Mouse (Mus musculus) mesoderm, embryonic 11.5 days (tissue): ENCODE measurements at regions not wholly inside any gene's neighbourhood (a gene's known extent, or its start where the extent isn't known, plus 50 kb on each side); places are given as distances from the start of the nearest gene placed in this dataset.
"Not testable (repeated sequence)": the region's sequence is repeated elsewhere in the genome, so short reads cannot be mapped to it uniquely, and the experiment has no call there.

Experiments
- DNase-seq: peaks from one replicate; pipeline ENCODE4 v3.0.0-alpha.2; 2012; ENCODE audit warnings: low read depth, low spot score

DNA sequence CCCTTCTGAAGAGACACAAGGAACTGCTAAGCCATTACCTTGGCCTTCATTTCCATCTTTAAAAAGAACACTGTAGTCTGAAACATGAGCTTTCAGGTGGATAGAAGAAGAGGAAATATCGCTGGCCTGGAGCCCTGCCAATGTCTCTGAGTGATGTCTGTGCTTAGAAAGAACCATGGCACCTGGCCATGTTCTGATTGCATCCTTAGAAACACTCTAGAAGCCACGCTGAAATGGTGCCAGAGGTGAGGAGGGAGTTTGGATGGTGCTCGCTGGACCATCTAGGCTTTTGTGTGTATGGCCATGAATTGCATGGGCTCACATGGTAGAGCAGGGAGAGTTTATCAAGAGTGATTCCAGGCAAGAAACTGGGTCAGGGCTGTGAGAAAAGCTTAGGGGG lies 207.4 kb downstream of the Diras2 start:
- no peak for DNase-seq

- not testable (repeated sequence) for DNase-seq
These were observed 206.7 kb downstream of the Diras2 start for GRCm38 (mm10) chr13:52324378-52324777.

GRCm38 (mm10) chr13:52325647-52326046 lies 205.4 kb downstream of the Diras2 start:
- not testable (repeated sequence) for DNase-seq

- no peak for DNase-seq
These were observed 203.3 kb downstream of the Diras2 start for GRCm38 (mm10) chr13:52327734-52328133.

GRCm38 (mm10) chr13:52328766-52329165 lies 202.3 kb downstream of the Diras2 start:
- DNase-seq, result no peak

GRCm38 (mm10) chr13:52331068-52331467 lies 200.0 kb downstream of the Diras2 start:
- DNase-seq, result no peak

DNA sequence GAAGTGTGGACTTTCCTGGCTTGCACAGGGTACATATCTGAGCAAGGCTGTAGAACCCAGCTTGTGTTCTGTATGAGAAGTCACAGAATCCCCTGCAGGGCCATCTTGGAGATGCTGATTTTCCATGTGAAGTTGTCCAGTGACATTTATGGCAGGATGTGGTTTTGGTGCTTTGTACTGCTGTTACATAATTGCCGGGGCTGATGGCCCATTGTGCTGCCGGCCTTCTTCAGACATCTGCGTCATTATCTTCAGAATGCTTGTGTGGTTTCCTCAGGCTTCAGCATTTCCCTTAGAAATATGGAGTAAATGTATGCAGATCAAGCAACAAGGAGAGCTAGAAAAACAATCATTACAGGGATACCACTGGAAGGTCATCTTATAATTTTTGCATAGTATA lies 196.1 kb downstream of the Diras2 start:
- no peak for DNase-seq

GRCm38 (mm10) chr13:52337936-52338335 lies 193.1 kb downstream of the Diras2 start:
- no peak for DNase-seq

GRCm38 (mm10) chr13:52339156-52339555 lies 191.9 kb downstream of the Diras2 start:
- peak; percentile 28 for DNase-seq

- no peak for DNase-seq
These were observed 189.1 kb downstream of the Diras2 start for GRCm38 (mm10) chr13:52341981-52342380.

GRCm38 (mm10) chr13:52344383-52344782 lies 186.7 kb downstream of the Diras2 start:
- no peak for DNase-seq

GRCm38 (mm10) chr13:52344853-52345252 lies 186.2 kb downstream of the Diras2 start:
- DNase-seq, result no peak

DNA sequence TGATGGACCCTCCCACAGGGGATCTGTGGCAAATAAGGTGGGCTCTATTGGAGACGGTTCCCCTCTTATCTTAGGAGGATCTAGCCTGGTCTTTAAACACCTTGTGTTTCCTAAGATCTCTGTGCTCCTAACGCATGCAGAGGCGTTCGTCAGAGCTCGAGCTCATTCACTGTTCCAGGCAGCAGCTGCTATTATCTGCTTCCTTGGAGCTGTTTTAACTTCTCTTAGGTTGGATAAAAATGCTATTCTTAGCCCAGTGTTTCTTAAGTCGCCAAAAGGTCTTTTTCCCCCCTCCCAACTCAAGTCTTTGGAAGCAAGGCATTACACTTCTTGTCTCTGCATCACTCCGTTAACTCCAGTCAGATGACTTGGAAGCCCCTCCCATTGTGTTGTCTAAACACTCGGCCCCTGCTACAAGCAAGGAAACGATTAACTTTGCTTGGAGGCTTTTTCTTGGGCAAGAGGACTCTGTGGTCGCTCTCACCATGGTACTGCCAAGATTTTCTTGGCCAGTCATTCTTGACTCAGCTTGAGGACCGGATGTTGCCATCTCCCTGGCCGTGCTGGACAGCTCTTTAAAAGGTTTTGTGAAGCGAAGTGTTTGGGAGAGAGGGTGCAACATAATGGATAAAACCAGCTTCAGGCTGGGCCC lies 185.6 kb downstream of the Diras2 start:
- no peak for DNase-seq

DNA sequence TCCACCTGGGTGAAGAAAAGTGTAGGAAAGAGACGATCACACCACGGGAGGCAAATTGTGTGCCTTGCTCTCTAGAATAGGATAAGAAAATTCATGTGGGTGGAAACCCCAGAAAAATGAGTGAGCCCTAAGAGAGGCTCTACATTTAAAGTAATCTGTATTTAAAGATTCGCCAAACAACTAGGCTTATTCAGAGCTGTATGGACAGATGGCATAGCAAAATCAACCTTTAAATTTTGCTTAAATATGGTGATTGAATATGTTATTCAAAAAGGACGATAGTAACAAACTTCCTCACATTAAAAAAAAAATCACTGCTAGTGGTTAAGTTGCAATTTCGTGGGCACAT lies 185.1 kb downstream of the Diras2 start:
- DNase-seq, result no peak

- DNase-seq, result no peak
These were observed 183.4 kb downstream of the Diras2 start for GRCm38 (mm10) chr13:52347631-52348030.

DNA sequence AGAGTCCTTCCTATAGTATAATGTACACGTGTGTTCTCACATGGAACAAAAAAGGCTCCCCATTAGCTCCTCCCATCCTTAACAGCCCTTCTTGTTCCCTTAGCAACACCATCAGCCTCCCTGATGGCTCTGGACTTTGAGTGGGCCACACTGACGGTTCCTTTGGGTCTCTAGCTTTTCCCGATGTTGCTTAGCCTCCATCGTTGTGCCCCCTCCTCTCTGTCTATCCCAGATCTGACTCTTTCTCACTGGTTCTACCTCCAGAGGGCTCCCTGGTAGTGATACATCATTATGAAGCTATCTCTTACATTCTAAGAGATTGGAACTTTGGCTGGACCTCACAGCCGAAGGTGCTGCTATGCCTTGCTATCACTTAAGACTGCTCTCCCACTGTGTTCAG lies 181.5 kb downstream of the Diras2 start:
- DNase-seq, result no peak

DNA sequence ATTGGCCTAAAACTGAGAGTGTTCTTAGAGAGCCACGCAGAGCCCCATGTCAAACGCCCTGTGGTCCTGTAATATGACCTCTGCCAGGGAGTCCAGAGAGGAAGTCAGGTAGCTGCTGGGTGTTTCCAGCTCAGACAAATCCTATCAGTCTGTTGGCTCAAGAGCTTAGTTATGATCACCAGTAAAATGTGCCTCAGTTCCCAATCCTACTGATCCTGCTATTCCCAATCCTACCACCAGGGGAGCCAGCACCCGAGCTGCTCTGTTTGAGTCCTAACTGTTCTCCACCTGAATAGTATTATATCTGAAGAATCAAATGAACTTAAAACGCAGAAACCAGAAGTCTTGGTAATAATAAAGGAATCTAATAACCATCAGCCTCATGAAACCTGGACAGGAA lies 178.5 kb downstream of the Diras2 start:
- no peak for DNase-seq

DNA sequence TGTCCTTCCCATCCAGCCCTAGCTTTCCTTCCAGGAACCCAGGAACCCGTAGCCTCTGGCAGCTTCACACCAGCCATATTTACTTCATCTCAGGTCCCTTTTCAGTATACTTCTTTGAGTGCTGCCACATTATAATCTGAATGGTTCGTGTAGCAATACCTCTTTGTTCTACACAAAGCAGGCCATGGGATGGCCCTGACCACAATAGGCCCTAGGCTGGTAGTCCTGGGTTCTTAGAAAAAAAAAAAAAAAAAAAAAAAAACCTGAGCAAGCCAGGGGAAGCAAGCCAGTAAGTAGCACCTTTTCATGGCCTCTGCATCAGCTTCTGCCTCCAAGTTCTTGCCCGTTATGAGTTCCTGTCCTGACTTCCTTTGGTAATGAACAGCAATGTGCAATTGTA lies 177.6 kb downstream of the Diras2 start:
- no peak for DNase-seq

- no peak for DNase-seq
These were observed 177.1 kb downstream of the Diras2 start for GRCm38 (mm10) chr13:52353966-52354365.

- not testable (repeated sequence) for DNase-seq
These were observed 175.2 kb downstream of the Diras2 start for GRCm38 (mm10) chr13:52355921-52356320.

GRCm38 (mm10) chr13:52359332-52359731 lies 171.7 kb downstream of the Diras2 start:
- DNase-seq, result not testable (repeated sequence)

DNA sequence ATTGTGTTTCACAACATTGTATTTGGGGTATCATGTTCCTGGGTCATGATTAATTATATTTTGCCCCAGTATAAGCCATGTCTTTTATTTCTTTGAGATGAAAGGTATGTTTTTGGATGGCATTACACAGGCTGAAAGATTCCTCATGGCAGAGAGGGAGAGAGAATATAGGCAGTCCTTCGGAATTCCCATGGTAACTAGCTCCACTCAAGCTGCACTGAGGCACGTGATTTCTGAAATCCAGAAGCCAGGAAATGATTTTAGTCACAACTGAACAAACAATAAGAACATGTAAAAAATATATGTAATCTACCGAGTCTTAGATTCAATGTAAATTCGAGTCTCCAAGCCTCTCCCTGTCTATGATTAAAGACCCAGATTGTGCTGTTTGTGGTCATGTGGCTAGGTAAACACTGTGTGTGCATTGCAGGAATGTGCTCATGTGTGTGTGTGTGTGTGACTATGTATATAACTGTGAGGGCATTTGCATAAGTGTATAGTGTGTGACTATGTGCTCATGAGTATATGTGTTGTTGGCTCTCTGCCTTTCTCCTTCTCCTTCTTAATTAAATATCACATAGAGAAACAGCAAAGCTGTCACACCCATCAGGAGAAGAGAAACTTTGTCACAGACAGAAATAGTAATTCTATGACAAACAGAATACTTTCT lies 169.8 kb downstream of the Diras2 start:
- no peak for DNase-seq

DNA sequence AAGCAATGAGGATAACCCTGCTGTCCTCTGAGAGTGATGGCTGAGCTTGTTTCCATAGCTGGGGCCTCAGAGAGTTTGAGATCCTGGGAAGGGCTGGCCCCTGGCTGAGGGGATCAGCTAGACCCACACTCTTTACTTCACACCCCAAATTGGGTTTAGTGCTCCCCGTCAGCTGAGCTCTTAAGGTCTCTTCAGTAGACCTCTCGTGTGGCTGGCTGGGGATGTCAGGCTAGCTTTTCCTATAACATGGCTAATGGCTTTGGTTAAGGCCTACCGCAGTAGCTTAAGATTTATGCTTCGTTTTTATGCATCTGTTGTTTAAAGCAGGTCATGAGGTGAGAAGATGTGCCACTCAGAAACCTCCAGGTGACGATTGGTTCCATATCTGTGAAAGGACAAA lies 168.8 kb downstream of the Diras2 start:
- no peak for DNase-seq

DNA sequence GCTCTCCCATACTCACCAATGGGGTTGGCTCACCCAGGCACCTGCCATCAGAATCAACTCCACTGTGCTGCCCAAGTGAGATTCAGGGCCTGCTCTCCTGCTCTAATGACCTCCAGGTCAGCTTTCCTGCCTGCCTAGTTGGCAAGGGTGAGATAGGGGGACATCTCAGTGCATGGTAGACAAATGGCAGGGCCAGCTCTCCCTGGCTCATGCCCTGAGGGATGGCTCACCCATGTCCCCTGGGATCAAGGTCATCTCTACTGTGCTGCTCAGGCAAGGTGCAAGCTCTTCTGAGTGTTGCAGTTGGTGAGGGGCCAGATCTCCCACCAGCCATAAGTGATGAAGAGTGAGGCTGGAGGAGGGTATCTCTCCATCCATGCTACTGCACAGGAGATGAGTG lies 161.2 kb downstream of the Diras2 start:
- no peak for DNase-seq
